Mouse (Mus musculus): ENCODE measurements around the gene Kcnh6. TPM values are rescaled to one million over a fixed set of nuclear protein-coding genes. Genes with fewer than 3 reads are reported as not detected.

Gene Kcnh6
- total RNA-seq, 2 experiments from 2014 or later: not detected

GRCm38 (mm10) chr11:106063756-106064155 is 55.8 kb downstream of the Kcnh6 start:
- DNase-seq: no peak

GRCm38 (mm10) chr11:106065073-106065922 is 57.4 kb downstream of the Kcnh6 start:
- no peak for DNase-seq

- DNase-seq: peak; percentile 96
Observed at GRCm38 (mm10) chr11:106065923-106066571, 58.1 kb downstream of the Kcnh6 start, which contains the start of gene Taco1. Taco1 (plus strand) TSS chr11:106066061.

GRCm38 (mm10) chr11:106066616-106067015 is 58.7 kb downstream of the Kcnh6 start:
- DNase-seq: peak; percentile 67

DNA sequence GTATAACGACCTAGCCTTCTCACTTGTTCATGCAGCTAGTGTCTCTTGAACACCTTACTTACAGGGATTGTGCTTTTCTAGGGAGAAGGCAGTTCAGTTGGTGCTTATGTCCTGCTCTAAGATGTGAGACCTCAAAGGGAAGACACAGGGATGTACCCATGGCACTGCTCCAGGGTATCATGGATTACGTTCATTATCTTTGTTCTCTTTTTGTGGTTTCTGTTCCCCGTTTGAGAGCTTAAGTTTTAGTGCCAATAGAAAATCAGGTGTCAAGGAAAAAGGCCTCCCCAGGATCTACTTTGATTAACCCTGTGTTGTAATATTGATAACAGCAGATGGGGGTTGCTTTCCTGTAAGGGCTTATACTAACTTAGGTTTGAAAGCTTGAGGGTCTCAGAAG is 65.8 kb downstream of the Kcnh6 start:
- no peak for DNase-seq

- DNase-seq: peak; percentile 78
Observed at GRCm38 (mm10) chr11:106076321-106076720, 68.4 kb downstream of the Kcnh6 start.

Other genes starting within 250 kb of the Kcnh6 start
- 1 to 10 TPM; 5.8 to 6.6 TPM for gene Cyb561, start 54.8 kb upstream of the Kcnh6 start, total RNA-seq (2021)
- 10 to 100 TPM; 40.0 to 40.5 TPM for gene Ace, start 40.2 kb upstream of the Kcnh6 start, total RNA-seq (2021)
- gene Ace3, start 13.4 kb upstream of the Kcnh6 start, total RNA-seq (2021): not detected
- 10 to 100 TPM; 39.2 to 40.9 TPM for gene Dcaf7, start 28.7 kb downstream of the Kcnh6 start, total RNA-seq (2021)
- gene Taco1, start 57.9 kb downstream of the Kcnh6 start, total RNA-seq (2021): 10 to 100 TPM; 25.3 to 31.4 TPM
- gene Map3k3, start 76.5 kb downstream of the Kcnh6 start, total RNA-seq (2021): 10 to 100 TPM; 26.5 to 33.3 TPM
- not detected for gene Gm10840, start 152.7 kb downstream of the Kcnh6 start, total RNA-seq (2021)
- 10 to 100 TPM; 13.2 to 18.1 TPM for gene Limd2, start 152.7 kb downstream of the Kcnh6 start, total RNA-seq (2021)
- 10 to 100 TPM; 21.5 to 22.8 TPM for gene Strada, start 194.0 kb downstream of the Kcnh6 start, total RNA-seq (2021)
- gene Ccdc47, start 208.2 kb downstream of the Kcnh6 start, total RNA-seq (2021): 10 to 100 TPM; 73.6 to 75.8 TPM
- 10 to 100 TPM; 30.1 to 35.8 TPM for gene Ddx42, start 208.8 kb downstream of the Kcnh6 start, total RNA-seq (2021)
- gene Ftsj3, start 248.0 kb downstream of the Kcnh6 start, total RNA-seq (2021): 10 to 100 TPM; 27.4 to 32.8 TPM
- 100 to 1,000 TPM; 134 to 152 TPM for gene Psmc5, start 248.0 kb downstream of the Kcnh6 start, total RNA-seq (2021)